Comparison of ENCODE assay signal across 9 mouse cellular contexts in genomic region chr4:150136693-150137092, GRCm38 (mm10). TPM values are rescaled to one million over a fixed set of nuclear protein-coding genes. Genes with fewer than 3 reads are reported as not detected.
A peak's percentile ranks its signal among the peaks of the same experiment; 100 is the strongest.
DNase-seq lines count a peak whose midpoint lies in the region; ATAC-seq and TF ChIP-seq lines count a peak whose summit lies in the region.
"Had no signal": no experiment of that assay in that cellular context is flagged by ENCODE, and none has a peak within 500 bp of the region (broad histone marks: within the 10 kb centered on the region; RNA-seq: fewer than 3 reads in every experiment).

No protein-coding gene starts in this region.

- no peak overlapping the region for H3K4me2 ChIP-seq in embryonic facial prominence, embryonic 15.5 days (replicated peaks)
- H3K4me2 ChIP-seq in heart, embryonic 15.5 days: 0 out of 2 replicates have a peak overlapping the region, but pooled peaks have one; percentile 15

- H3K27me3 ChIP-seq in embryonic facial prominence, embryonic 15.5 days: no peaks in the 10 kb centered on the region
- no peaks in the 10 kb centered on the region for H3K27me3 ChIP-seq in heart, embryonic 15.5 days

- no peak overlapping the region for H3K27ac ChIP-seq in embryonic facial prominence, embryonic 15.5 days (replicated peaks)
- no peak overlapping the region for H3K27ac ChIP-seq in heart, embryonic 15.5 days
- H3K27ac ChIP-seq in layer of hippocampus, adult 2 months: no peak overlapping the region

- no peak overlapping the region for H3K9ac ChIP-seq in embryonic facial prominence, embryonic 15.5 days
- H3K9ac ChIP-seq in heart, embryonic 15.5 days: no peak overlapping the region

- TF ChIP-seq CTCF in layer of hippocampus, adult 2 months (conservative IDR thresholded peaks at IDR 0.05): peak; percentile 97

- H3K9me3 ChIP-seq in embryonic facial prominence, embryonic 15.5 days (replicated peaks): no peaks in the 10 kb centered on the region
- H3K9me3 ChIP-seq in heart, embryonic 15.5 days (replicated peaks): no peaks in the 10 kb centered on the region

- peaks cover 21% of the 10 kb centered on the region for H3K4me1 ChIP-seq in embryonic facial prominence, embryonic 15.5 days
- peaks cover 20% of the 10 kb centered on the region for H3K4me1 ChIP-seq in heart, embryonic 15.5 days (replicated peaks)

- H3K36me3 ChIP-seq in embryonic facial prominence, embryonic 15.5 days: no peaks in the 10 kb centered on the region
- no peaks in the 10 kb centered on the region for H3K36me3 ChIP-seq in heart, embryonic 15.5 days

- WGBS in embryonic facial prominence, embryonic 15.5 days: 6% methylated on average over 10 of the region's 10 CpGs
- 9% methylated on average over 10 of the region's 10 CpGs for WGBS in heart, embryonic 15.5 days

- peak; percentile 37 to 64 for DNase-seq in CD8-positive naive resting alpha-beta T cell, adult 2 months (ENCODE audit: low read depth in 2 of 2, low spot score in 2 of 2)
- DNase-seq in adrenal gland, postnatal 4 days (ENCODE audit: low spot score in 2 of 2): peak; percentile 46 to 60
- peak; percentile 42 to 81 for DNase-seq in layer of hippocampus, adult 2 months (ENCODE audit: low spot score in 2 of 2)
- DNase-seq in lung, postnatal 25 days (ENCODE audit: low spot score): peak; percentile 53
- DNase-seq in retina, postnatal 7 days (ENCODE audit: low read depth, low spot score): peak; percentile 62
- peak; percentile 33 to 65 for DNase-seq in urinary bladder, adult 18-20 months (ENCODE audit: low spot score in 2 of 2)

- no peak overlapping the region for H3K4me3 ChIP-seq in embryonic facial prominence, embryonic 15.5 days (replicated peaks)
- no peak overlapping the region for H3K4me3 ChIP-seq in heart, embryonic 15.5 days
- no peak overlapping the region for H3K4me3 ChIP-seq in layer of hippocampus, adult 2 months

- ATAC-seq in embryonic facial prominence, embryonic 15.5 days (ENCODE audit: insufficient number of reproducible peaks, low FRiP score, low TSS enrichment, low read depth): peak; percentile 45; the same call in 1 of the 2 replicates
- ATAC-seq in heart, embryonic 15.5 days (replicated peaks; ENCODE audit: insufficient number of reproducible peaks, insufficient read depth, low FRiP score, low read depth): no peak

RNA-seq across cellular contexts. Expression of gene Slc2a7, which starts 12.1 kb away (rescaled TPM):
- total RNA-seq in adrenal gland, postnatal 4 days (2021): not detected
- not detected in 2 replicates for polyA plus RNA-seq in embryonic facial prominence, embryonic 15.5 days (2015; fragmentation: Nextera tagmentation; extraction: Ambion mirVana)
- polyA plus RNA-seq in heart, embryonic 15.5 days (2015; fragmentation: Nextera tagmentation; extraction: Ambion mirVana): not detected in 2 replicates
- total RNA-seq in layer of hippocampus, adult 2 months (2021): not detected
- polyA plus RNA-seq: gonadal fat pad, adult 2 months had no signal

RNA-seq across cellular contexts. Expression of gene Slc2a5, which starts 17.6 kb away (rescaled TPM):
- total RNA-seq in adrenal gland, postnatal 4 days (2021): 1 to 10 TPM in 1 of 2 experiments, under 1 TPM in 1; 0.73 to 3.5 TPM
- 1.7 and 2.2 TPM in 2 replicates for polyA plus RNA-seq in embryonic facial prominence, embryonic 15.5 days (2015; fragmentation: Nextera tagmentation; extraction: Ambion mirVana)
- polyA plus RNA-seq in heart, embryonic 15.5 days (2015; fragmentation: Nextera tagmentation; extraction: Ambion mirVana): 0.74 and 0.93 TPM in 2 replicates
- total RNA-seq in layer of hippocampus, adult 2 months (2021): 1 to 10 TPM; 4.6 to 5.5 TPM

RNA-seq across cellular contexts. Expression of gene Gpr157, which starts 49.5 kb away (rescaled TPM):
- 1 to 10 TPM; 3.1 to 3.8 TPM for total RNA-seq in adrenal gland, postnatal 4 days (2021)
- 1.5 and 1.7 TPM in 2 replicates for polyA plus RNA-seq in embryonic facial prominence, embryonic 15.5 days (2015; fragmentation: Nextera tagmentation; extraction: Ambion mirVana)
- 3.1 TPM in 2 replicates for polyA plus RNA-seq in heart, embryonic 15.5 days (2015; fragmentation: Nextera tagmentation; extraction: Ambion mirVana)
- total RNA-seq in layer of hippocampus, adult 2 months (2021): 1 to 10 TPM; 1.1 to 1.4 TPM
